Mouse (Mus musculus) liver, embryonic 14.5 days (tissue): ENCODE measurements at regions not wholly inside any gene's neighbourhood (a gene's known extent, or its start where the extent isn't known, plus 50 kb on each side); places are given as distances from the start of the nearest gene placed in this dataset.

Source experiments
- CTCF ChIP-seq: IDR thresholded peaks from 2 replicates; pipeline ENCODE4 v1.5.1; 2016; ENCODE audit warnings: antibody characterized with exemption, low read depth, control low read depth
- EP300 ChIP-seq: IDR thresholded peaks from 2 replicates; pipeline ENCODE4 v1.6.1; 2016; ENCODE audit warnings: antibody characterized with exemption, low read depth

DNA sequence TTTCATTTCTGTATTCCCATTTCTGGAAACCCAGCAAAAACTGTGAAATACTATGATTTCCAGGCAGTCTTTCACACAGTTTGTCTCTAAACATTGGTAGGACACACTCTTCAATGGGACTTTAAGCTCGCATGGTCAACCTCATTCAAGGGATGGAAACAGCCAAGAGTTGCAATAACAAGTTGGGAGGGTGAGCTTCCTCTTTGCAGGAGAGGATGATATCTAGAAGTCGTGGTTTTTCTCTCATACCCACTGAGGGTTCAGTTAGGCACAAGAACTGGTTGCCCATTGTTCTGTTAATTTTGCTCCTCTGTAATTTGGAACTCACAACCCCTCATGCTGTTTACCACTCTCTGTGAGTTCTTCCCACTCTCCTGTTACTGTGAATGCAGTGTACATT is 290.5 kb downstream of the Satb1 start:
- TF ChIP-seq CTCF (no peak), EP300 (no peak)
